Mouse (Mus musculus) CH12.LX (cell line): ENCODE measurements around the gene Gnb1l. TPM values are rescaled to one million over a fixed set of nuclear protein-coding genes. Genes with fewer than 3 reads are reported as not detected.

Experiments used
- DNase-seq: peaks from one replicate; pipeline ENCODE4 v3.0.0-alpha.2; 2013; ENCODE audit errors: extremely low read depth
- H3K27ac ChIP-seq: 2 replicates; pipeline ENCODE4 v1.5.1; 2012; ENCODE audit warnings: low read depth, mild to moderate bottlenecking, control low read depth, moderate library complexity; ENCODE audit not compliant: insufficient read depth
- H3K27me3 ChIP-seq: replicated peaks from 2 replicates; pipeline ENCODE3; 2012; ENCODE audit warnings: inconsistent platforms
- H3K36me3 ChIP-seq, 2 experiments: replicated peaks in 1 of 2; 2 replicates each; pipeline versions ENCODE3 to v1.6.1; 2012; ENCODE audit warnings: inconsistent platforms in 1 of 2, low read length in 1 of 2, mild to moderate bottlenecking in 1 of 2, mixed read lengths in 1 of 2, moderate library complexity in 1 of 2; ENCODE audit not compliant: control insufficient read depth in 1 of 2, insufficient read depth in 1 of 2
- H3K4me1 ChIP-seq, 2 experiments: 2 replicates each; pipeline ENCODE4 v1.6.1; 2012; ENCODE audit warnings: inconsistent platforms in 1 of 2, moderate library complexity in 1 of 2; ENCODE audit not compliant: insufficient read depth in 2 of 2, control insufficient read depth in 1 of 2
- H3K4me2 ChIP-seq: 2 replicates; pipeline ENCODE4 v1.6.1; 2012; ENCODE audit warnings: low read depth, mild to moderate bottlenecking, control low read depth; ENCODE audit not compliant: poor library complexity, insufficient read depth, severe bottlenecking
- H3K4me3 ChIP-seq, 3 experiments: fragments of 150-350 bp in 1 of 3; sonication (generic) in 1 of 3; replicated peaks in 1 of 3; 2 replicates each; pipeline versions ENCODE3 to v1.5.1; 2011 to 2012; ENCODE audit warnings: low read depth in 2 of 3, low read length in 2 of 3, mild to moderate bottlenecking in 2 of 3, moderate library complexity in 2 of 3, control low read depth in 1 of 3, improper control_type of control experiment in 1 of 3, inconsistent platforms in 1 of 3, mixed read lengths in 1 of 3; ENCODE audit not compliant: poor library complexity in 1 of 3
- H3K79me2 ChIP-seq: replicated peaks from 2 replicates; pipeline ENCODE4 v1.6.1; 2012; ENCODE audit warnings: mild to moderate bottlenecking, moderate library complexity; ENCODE audit not compliant: control insufficient read depth, poor library complexity, insufficient read depth, severe bottlenecking; ENCODE audit errors: extremely low read depth
- H3K9ac ChIP-seq: 2 replicates; pipeline ENCODE4 v1.6.1; 2012; ENCODE audit warnings: low read depth, mild to moderate bottlenecking, control low read depth, moderate library complexity; ENCODE audit not compliant: insufficient read depth
- H3K9me3 ChIP-seq: replicated peaks from 2 replicates; pipeline ENCODE3; 2012; ENCODE audit warnings: low read length, inconsistent platforms, mixed read lengths
- BHLHE40 ChIP-seq: IDR thresholded peaks from 2 replicates; pipeline ENCODE4 v1.6.1; 2011; ENCODE audit warnings: mild to moderate bottlenecking, low read depth, low read length, improper control_type of control experiment
- CHD1 ChIP-seq: IDR thresholded peaks from 2 replicates; pipeline ENCODE4 v1.6.1; 2012; ENCODE audit warnings: low read depth, low read length, improper control_type of control experiment, inconsistent platforms
- ELF1 ChIP-seq: IDR thresholded peaks from 2 replicates; pipeline ENCODE4 v1.6.1; 2014; ENCODE audit warnings: low read depth, mild to moderate bottlenecking, inconsistent platforms, low read length, improper control_type of control experiment
- ETS1 ChIP-seq: conservative IDR thresholded peaks from 2 replicates; pipeline ENCODE4 v1.6.1; 2012; ENCODE audit warnings: low read depth, mild to moderate bottlenecking, inconsistent platforms, low read length, improper control_type of control experiment, moderate library complexity
- IRF4 ChIP-seq: IDR thresholded peaks from 2 replicates; pipeline ENCODE4 v1.6.1; 2014; ENCODE audit warnings: low read depth, mild to moderate bottlenecking, inconsistent platforms, low read length, improper control_type of control experiment
- JUN ChIP-seq: IDR thresholded peaks from 2 replicates; pipeline ENCODE4 v1.6.1; 2011; ENCODE audit warnings: low read depth, mild to moderate bottlenecking, low read length, improper control_type of control experiment, moderate library complexity; ENCODE audit not compliant: insufficient read depth
- JUND ChIP-seq: conservative IDR thresholded peaks from 2 replicates; pipeline ENCODE4 v1.6.1; 2011; ENCODE audit warnings: low read depth, low read length, improper control_type of control experiment
- MYC ChIP-seq: IDR thresholded peaks from 2 replicates; pipeline ENCODE4 v1.6.1; 2011; ENCODE audit warnings: low read depth, mild to moderate bottlenecking, improper control_type of control experiment, low read length
- RAD21 ChIP-seq: IDR thresholded peaks from 2 replicates; pipeline ENCODE4 v1.6.1; 2011; ENCODE audit warnings: low read depth, mild to moderate bottlenecking, low read length, improper control_type of control experiment, moderate library complexity
- TBP ChIP-seq: conservative IDR thresholded peaks from 2 replicates; pipeline ENCODE4 v1.6.1; 2011; ENCODE audit warnings: low read depth, low read length, improper control_type of control experiment
- TCF12 ChIP-seq: IDR thresholded peaks from 2 replicates; pipeline ENCODE4 v1.6.1; 2014; ENCODE audit warnings: low read depth, mild to moderate bottlenecking, inconsistent platforms, low read length, improper control_type of control experiment
- UBTF ChIP-seq: IDR thresholded peaks from 2 replicates; pipeline ENCODE4 v1.6.1; 2012; ENCODE audit warnings: low read depth, mild to moderate bottlenecking, inconsistent platforms, low read length, improper control_type of control experiment, moderate library complexity
- ZKSCAN1 ChIP-seq: IDR thresholded peaks from 2 replicates; pipeline ENCODE4 v1.6.1; 2012; ENCODE audit warnings: low read depth, inconsistent platforms, low read length, improper control_type of control experiment, borderline replicate concordance
- ZNF384 ChIP-seq: IDR thresholded peaks from 2 replicates; pipeline ENCODE4 v1.6.1; 2012; ENCODE audit warnings: low read depth, low read length, improper control_type of control experiment, inconsistent platforms
- dilution Hi-C: fragments of 300-500 bp; cut with MboI; formaldehyde crosslinking; loops from 2 replicates; pipeline ENCODE4 v1.14.3; 2020; ENCODE audit warnings: low sequenced_read_pairs; ENCODE audit not compliant: extremely low pct_unique_long_range_greater_than_20kb, extremely low pct_ligation_motif_present
- in situ Hi-C: fragments of 300-500 bp; cut with MboI; formaldehyde crosslinking; loops from 3 replicates; pipeline ENCODE4 v1.14.3; 2019; ENCODE audit warnings: low sequenced_read_pairs, low pct_ligation_motif_present, low pct_unique_long_range_greater_than_20kb, mixed read lengths
- polyA plus RNA-seq: library from polyadenylated mRNA; unstranded; fragments of >175 nt; gene quantifications from 2 replicates; pipeline ENCODE4 v1.2.1, GENCODE M21; 2012; ENCODE audit warnings: low read depth; ENCODE audit not compliant: insufficient read length
- total RNA-seq, 2 experiments: library from RNA; depleted of rRNA; stranded (reverse); fragments of 300-350 nt in 1 of 2; fragments of >200 nt in 1 of 2; gene quantifications; 2 replicates each; pipeline ENCODE4 v1.2.3; 2012 to 2014

Gnb1l gene
- total and polyA plus RNA-seq, 3 experiments: 15.9 to 25.5 (median 21.5) TPM

DNA sequence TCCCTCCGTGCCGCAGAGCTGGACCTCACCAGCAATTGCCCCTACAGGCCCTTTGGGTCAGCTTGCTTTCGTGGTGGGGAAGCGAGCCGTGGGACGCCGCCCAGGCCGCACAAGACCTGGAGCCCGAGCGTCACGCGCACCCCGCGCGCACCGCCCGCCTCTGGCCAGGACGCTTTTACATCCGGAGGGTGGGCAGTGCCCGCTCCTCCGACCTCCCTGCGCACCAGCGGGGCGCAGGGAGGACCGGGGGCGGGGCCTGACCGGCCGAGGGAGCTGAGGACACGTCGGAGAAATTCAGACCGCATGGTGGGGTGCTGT is 90.2 kb downstream of the Gnb1l start:
- dilution Hi-C loops: no loop called here
- peaks cover 36% of the 10 kb centered on the region for H3K27me3 ChIP-seq
- in situ Hi-C loops: no loop called here
- H3K4me1 ChIP-seq: peaks cover 4 to 7% of the 10 kb centered on the region in 2 experiments; a peak in 2 of 4 replicates
- H3K36me3 ChIP-seq: no peaks in the 10 kb centered on the region
- H3K27ac ChIP-seq: no peak overlapping the region
- DNase-seq: no peak
- no peak overlapping the region for H3K4me2 ChIP-seq
- H3K4me3 ChIP-seq: no peak overlapping the region
- no peak overlapping the region for H3K9ac ChIP-seq
- peaks cover 34% of the 10 kb centered on the region for H3K9me3 ChIP-seq
- TF ChIP-seq JUN: no peak
- TF ChIP-seq, all 38 proteins: peak for 0
- no peaks in the 10 kb centered on the region for H3K79me2 ChIP-seq

DNA sequence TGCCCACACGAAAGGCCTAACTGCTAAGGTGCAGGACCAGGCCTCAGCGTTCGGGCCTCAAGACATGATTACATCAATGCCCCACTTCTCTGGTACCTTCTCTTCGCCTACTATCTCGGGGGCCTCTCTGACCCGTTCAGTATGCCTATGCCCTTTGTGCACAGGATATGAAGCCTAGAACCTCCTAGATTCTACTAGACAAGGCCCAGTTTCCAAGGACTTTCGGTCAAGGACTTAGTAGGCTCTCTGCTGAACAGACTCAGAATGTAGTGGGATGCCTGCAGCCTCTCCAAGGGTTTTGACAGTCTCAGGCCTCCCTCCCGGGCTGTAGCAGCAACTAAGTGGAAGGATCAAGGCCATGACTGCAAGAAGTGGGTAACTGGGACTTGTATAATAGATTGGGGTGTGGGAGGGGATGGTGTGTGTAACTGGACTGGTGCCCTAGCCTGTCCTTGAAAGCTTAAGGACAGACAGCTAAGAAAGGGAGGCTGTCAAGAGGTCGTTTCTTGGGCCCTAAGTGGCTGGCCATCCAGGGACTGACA is 90.6 kb downstream of the Gnb1l start:
- Histone ChIP-seq H3K4me2 (no peak overlapping the region), H3K79me2 (no peaks in the 10 kb centered on the region), H3K9ac (no peak overlapping the region), H3K27ac (no peak overlapping the region), H3K4me1 (peaks cover 4 to 7% of the 10 kb centered on the region in 2 experiments; a peak in 2 of 4 replicates), H3K36me3 (no peaks in the 10 kb centered on the region), H3K4me3 (no peak overlapping the region), H3K27me3 (peaks cover 40% of the 10 kb centered on the region), H3K9me3 (peaks cover 34% of the 10 kb centered on the region)
- TF ChIP-seq ZNF384 (no peak), ETS1 (no peak), TCF12 (no peak), JUND (no peak), TBP (no peak), CHD1 (no peak), ELF1 (no peak), RAD21 (no peak), MYC (no peak), ZKSCAN1 (no peak), BHLHE40 (no peak), UBTF (no peak), IRF4 (no peak)
- dilution Hi-C loops: no loop called here
- no peak for DNase-seq
- in situ Hi-C loops: no loop called here
